Mouse (Mus musculus) spleen, adult 12 weeks (tissue): ENCODE data around the gene Fam69a.
"Not testable (repeated sequence)": the region's sequence is repeated elsewhere in the genome, so short reads cannot be mapped to it uniquely, and the experiment has no call there.

ENCODE experiments used
- DNase-seq: peaks from one replicate; pipeline ENCODE4 v3.0.0; 2022; ENCODE audit warnings: low spot score

The Fam69a gene

DNA sequence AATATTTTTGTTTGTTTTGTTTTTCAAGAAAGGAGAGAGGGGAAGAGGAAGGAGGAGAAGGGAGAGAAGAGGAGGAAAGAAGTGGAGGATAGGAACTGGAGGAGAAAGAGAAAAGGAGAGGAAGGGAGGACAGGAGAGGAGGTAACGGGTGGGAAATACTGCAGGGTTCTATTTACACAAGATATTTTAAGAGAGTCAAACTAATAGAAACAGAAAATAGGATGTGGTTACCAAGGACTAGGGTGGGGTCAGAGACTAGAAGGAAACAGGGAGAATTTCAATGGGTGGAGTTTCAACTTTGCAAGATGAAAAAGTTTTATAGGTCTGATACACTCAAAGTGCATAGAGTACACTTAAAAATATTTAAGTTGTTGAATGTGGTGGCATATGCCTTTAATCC lies 7.0 kb downstream of the Fam69a start:
- DNase-seq = no peak

DNA sequence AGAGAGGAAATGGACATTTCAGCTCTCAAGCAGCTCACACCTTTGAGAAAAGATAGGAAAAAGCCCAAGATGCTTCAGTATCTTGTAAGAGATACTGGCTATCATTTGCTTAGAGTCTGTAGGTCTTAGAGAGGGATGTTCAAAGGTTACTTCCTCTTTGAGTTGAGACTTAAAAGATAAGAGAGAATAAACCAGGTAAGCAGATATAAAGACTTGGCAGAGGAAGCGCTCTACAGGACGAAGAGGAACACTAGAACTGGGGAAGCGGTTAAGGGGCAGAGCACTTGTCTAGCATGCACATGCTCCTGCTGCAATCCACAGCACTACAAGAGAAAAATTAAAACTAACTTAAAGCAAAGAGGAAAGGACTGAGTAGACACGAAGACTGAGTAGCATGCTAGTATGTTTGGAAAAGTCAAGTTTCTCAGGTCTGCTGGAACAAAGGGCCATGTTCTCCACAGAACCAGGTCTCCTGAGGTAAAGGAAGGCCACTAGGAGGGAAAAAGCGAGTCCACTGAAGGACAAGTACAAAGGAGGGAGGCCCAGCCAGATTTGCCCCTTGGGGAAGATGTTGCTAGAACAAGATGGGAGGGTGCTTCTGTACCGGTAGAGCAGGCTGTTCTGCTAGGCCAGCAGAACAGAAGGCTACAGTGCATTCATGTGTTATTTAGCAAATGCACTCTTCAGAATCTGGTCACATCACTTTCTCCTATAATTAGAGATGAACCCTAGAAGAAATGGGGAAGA lies 8.4 kb downstream of the Fam69a start:
- DNase-seq = no peak

DNA sequence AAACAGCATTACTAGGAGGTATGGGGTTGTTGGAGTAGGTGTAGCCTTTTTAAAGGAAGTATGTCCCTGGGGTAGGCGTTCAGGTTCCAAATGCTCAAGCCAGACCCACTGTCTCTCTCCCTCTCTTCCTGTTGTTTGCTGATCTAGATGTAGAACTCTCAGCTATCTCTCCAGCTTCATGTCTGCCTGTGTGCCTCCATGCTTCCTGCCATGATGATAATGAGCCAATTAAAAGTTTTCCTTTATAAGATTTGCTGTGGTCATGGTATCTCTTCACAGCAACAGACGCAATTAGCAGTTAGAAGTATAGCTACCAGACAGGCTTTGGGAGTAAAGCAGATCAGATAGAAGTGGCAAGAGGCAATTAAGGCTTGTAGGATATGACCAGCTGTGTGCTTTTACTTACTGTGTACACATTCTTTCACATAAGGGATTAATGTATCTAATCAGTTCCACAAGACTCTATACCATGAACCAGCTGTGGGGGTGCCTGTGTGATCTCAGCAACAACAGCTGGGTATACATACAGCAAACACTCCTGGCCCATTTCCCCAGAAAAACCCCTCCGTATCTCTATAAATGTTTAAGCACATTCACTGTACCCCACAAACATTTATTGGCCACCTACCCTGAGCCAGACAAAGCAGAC lies 9.1 kb downstream of the Fam69a start:
- DNase-seq = no peak

DNA sequence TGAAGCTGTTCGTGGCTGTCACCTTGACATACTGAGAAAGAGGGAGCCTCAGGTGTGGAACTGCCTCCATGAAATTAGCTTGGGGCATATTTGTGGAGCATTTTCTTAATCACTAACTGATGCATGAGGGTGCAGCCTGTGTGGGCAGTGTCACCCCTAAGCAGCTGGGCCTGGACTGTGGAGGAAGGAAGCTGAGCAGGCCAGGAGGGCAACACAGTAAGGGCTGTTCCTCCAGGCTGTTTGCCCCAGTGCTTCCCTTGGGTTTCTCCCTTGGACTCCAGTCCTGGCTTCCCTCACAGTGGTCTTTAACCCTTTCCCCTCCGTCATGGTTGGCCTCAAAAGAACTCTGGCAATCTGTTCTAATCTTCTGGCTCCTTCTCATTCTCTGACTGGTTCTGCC lies 13.6 kb downstream of the Fam69a start:
- DNase-seq = no peak

DNA sequence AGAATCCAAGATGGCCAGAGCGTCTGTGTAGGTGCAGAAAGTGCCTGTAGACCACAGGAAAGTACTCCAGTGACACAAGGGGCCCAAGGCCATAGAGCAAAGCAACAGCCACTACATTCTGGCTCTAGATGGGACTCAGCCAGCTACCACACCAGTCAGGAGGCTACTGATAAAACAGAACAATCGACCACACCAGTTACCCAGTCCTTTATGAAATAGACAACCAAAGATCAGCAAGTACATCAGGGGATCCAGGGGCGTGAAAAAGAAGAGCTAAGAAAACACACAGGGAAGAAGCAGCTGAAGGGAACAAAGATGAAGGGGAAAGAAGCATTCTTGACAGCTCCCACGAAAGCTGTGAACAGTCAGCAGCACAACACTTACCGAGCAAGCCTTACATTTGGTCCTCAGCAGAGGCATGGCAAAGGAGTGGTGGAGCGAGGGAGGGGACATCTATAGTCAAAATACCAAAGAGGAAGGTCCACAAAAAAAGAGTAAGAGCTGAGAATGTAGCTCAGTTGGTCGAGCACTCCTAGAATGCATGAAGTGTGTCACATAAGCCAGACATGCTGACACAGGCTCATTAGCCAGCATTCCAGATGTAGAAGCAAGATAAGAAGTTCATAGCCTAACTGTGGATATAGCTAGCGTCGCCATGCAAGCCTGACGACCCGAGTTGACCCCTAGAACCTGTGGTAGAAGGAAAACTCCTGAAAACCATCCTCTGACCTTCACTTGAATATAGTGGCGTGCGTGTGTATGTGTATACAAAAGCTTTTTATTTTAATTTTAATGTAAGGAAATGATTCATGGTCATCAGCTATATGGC lies 14.2 kb downstream of the Fam69a start:
- no peak for DNase-seq

DNA sequence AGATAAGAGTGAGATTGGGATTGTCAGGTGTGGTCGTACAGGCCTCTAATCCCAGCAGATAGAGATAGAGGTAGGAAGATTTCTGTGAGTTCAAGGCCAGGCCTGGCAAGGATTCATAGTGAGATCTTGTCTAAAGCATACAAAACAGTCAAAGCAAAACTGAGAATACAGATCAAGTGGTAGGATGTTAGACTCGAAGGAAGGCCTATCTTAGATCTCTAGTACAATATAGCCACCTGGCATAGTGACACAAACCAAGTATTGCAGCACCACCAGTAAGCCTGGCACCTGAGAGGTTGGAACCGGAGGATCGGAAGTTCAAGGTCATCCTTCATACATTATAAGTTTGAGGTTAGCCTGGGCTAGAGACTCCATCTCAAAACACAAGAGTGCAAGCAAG lies 15.8 kb downstream of the Fam69a start:
- DNase-seq = no peak

DNA sequence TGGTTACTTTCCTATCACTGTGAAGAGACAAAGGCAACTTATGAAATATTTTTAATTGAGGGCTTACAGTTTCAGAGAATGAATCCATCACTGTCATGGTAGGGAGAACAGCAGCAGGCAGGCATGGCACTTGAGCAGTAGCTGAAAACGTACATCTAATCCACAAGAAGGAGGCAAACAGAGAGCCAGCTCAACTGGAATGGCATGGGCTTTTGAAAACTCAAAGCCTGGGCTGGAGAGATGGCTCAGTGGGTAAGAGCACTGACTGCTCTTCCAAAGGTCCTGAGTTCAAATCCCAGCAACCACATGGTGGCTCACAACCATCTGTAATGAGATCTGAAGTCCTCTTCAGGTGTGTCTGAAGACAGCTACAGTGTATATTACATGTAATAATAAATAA lies 17.1 kb downstream of the Fam69a start:
- DNase-seq = not testable (repeated sequence)

DNA sequence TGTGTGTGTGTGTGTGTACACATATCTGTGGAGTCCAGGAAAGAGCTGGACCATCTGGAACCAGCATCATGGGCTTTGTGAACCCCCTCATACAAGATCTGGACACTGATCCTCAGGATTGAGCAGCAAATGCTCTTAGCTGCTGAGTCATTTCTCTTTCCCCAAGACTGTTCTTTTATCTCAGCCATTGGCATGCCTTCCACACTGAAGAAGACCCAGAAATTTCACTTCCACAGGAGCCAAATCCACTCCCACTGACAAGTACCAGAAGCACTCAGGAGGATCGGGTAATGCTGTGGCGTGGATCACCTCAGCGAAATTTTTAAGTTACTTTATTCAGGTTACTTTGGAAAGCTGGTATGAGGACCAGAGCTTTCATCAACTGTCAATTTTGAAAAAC lies 18.8 kb downstream of the Fam69a start:
- DNase-seq = no peak

DNA sequence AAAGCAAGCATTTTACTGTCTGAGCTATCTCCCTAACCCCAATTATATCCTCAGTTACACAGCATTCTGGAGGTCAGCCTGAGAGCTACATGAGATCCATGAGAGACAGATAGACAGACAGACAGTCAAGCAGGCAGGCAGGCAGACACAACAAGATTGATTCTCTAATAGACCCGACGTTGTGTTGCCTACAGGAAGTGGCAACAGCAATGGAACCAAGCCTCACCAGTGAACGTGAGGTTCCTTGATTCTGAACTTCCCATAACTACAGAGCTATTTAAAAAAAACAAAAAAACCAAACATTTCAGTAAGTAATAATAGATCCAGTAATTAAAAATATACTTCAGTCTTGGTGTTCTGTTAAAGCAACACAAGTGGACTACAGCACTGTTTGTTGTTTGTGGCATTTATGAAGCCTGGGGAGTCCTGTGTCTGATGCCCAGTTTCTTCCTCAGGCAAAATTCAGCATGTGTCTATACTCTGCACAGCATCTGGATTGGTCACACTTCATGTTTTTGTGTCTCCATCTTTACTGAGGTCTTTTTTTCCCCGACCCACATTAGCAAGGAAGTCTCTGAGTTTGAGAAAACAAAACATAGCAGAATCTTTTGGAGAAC lies 19.9 kb downstream of the Fam69a start:
- DNase-seq = no peak

DNA sequence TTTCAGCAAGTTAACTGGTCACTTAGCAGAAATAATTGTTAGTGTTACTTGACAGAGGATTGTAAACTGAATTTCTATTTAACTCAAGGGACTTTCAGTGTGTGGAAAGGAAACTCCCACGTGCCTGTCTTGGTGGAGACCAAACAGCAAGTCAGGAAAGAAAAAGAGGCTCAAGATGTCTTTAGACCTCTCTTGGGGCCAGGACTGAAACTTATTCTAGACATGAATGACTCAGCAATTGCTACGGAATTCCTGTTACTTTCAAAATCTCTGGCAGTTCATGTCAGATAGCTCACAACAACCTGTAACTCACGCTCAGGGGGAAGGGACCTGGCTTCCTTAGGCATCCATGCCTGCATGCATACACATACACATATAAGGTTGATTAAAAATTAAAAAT lies 20.7 kb downstream of the Fam69a start:
- DNase-seq = no peak

DNA sequence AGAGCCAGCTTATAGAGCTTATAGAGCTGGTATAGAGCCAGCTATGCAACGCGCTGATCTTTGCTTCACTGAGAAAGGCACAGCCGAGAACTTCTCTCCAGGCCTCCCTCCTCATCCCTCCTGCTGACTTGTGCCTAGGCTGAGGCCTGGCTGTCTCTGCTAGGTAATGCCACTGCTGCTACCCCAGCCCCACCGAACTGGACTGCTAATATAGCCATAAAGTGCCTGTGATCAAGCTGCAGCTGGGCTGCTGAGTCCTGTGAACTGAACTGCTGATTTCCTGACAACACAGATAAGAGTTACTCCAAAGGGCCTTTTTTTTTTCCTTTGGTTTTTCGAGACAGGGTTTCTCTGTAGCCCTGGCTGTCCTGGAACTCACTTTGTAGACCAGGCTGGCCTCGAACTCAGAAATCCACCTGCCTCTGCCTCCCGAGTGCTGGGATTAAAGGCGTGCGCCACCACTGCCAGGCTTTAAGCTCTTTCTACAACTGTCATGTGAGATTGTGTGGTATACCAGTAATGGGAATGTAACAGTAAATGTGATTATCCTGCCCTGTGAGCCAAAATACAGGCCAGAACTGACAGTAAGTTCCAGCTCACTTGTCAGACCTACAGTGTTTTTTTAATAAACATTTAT lies 21.4 kb downstream of the Fam69a start:
- DNase-seq = no peak

DNA sequence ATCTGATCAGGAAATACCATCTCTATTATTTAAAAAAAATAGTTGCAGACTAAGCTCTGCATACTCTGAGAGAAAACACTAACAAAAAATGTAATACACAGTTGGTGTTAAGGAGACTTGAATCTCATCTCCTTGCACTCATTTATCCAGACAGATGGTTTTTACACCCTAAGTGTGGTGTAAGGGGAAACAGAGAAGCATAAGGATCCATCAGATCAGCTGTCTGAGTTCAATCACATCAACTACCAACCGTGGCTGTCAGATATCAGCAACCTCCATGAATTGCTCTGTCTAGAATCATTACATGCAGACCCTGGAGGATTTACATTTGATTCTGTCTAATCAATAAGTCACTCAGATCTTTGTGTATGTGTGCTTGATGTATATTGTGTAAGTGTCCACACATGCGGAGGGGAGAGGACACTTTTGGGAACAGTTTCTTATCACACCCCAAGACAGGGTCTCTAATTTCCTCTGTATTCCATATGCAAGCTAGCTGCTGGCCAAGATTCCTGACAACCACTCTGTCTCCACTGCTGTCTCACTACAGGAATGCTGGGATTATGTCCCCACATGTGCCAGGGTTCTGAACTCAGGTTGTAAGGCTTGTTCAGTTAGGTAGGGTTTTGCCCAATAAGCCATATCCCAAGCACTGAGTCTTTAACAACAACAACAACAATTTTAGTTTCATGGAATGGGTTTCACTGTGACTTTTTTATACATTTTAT lies 22.7 kb downstream of the Fam69a start:
- DNase-seq = no peak

DNA sequence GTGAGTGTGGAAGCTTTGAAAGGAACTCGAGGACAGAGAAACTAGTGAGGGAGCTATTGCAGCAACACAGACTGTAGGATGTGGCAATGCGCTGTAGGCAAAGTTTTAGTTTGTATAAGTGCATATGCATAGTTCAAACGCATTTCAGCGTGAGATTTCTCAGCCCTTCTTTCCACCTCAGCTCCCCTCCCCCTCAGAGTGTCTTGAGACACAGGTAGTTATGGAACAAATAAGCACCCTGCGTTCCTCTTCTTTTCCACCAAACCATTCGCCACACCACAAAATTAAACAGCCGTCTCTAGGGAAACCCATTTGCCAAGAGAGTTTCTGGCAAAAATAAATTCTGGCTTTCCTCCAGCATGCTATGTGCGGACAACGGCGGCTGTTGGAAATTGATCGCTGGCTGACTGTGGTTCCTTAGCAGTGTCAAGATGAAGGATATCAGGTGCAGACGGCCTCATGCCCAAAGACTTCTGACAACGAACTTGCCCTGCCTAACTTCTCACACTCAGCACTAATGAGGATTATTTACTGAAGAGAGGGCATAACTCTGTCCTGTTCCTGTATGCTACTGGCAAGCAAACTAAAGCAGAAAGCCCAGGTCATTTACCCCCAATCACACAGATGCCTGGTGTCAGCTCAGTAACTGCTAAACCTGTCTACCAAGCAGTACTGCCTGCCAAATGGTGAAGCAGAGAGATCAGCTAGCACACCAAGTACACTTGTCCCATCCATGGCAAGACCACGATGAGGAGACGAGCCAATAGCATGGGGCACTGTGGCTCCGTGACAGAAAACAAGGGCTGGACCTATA lies 25.2 kb downstream of the Fam69a start:
- no peak for DNase-seq

DNA sequence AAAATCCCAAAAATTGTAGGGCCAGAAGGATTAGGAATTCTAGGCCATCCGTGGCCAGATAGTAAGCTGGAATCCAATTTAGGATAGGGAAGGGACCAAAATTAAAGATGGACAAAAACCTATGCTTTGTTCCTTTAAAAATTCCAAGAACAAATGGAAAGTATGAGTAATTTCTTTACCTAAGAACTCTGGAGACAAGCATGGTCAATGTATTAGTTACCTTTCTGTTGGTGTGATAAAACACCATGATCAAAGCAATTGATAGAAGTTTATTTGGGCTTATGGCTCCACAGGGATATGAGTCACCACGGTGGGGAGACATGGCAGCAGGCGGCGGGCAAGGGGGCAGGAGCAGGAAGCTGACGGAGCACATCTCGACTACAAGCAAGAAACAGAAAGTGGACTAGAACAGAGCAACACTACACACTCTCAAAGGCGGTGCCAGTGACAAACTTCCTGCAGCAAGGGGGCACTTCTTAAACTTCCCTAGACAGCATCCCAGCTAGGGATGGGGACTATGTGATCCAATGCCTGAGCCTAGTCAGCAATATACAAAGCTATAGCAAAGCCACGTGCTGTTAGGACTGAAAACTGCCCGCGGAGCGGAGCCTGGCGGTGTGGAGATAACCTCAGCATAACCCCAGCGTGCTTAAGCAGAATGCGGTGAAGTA lies 26.2 kb downstream of the Fam69a start:
- peak; percentile 62 for DNase-seq

DNA sequence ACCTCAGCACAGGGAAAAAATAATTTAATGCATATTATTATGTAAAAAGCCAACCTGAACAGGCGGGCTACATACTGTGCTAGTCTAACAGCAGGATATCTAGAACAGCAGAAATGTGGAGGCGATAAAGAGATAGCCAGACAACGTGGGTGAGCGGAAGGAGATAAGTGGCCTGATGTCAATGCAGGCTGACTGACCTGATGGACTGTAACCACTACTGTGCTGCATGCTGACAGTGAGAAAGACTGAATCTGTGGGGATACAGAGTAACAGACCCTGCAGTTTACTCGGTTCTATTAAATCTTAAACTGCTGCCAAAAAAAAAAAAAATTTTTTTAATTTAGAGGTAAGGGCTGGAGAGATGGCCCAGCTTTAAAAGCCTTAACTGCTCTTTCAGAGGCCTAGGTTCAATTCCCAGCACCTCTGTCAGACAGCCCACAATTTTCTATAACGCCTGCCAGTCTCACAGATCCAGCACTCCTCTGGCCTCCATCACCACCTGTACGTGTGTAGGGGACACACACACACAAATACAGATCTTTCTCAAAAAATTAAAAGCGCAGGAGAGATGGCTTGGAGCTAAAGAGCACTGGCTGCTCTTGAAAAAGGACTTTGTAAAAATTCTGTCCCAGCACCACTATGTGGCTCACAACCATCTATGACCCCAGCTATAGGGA lies 27.1 kb downstream of the Fam69a start:
- DNase-seq = no peak

DNA sequence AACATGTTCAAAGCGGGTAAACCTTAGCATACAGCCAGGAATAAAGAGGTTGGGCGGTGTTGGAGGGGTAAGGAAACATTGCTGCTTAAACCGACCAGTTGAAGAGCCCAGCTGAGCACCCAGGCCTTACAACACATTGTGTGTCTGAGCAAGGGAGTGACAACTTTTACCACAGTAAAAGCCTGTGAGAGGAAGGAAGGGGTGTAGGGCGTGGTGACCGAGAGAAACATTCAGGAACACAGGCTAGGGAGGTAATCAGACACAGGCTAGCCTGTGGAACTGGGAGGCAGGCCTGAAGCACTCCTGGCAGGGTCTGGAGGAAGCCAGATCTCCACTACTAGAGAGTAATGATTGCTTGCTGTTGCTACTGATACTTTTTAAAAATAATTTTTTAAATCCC lies 36.2 kb downstream of the Fam69a start:
- DNase-seq = no peak

DNA sequence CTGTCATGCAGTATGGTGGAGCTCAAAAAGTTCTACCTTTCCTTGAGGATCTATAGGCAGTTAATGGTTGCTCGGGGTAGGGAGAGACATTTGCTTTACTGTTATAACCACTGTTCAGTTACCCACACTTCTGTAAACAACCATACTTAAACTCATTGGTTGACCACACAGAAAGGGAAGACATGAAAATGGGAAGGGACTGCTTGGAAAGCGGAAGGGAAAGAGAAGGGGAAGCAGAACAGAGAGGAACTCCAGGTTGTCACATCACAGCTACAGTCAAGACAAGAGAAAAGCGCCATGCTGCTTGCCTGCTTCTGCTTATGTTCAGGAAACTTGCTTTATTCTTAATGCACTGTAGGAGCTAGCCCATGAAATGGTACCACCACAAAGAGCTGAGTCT lies 37.3 kb downstream of the Fam69a start:
- no peak for DNase-seq

DNA sequence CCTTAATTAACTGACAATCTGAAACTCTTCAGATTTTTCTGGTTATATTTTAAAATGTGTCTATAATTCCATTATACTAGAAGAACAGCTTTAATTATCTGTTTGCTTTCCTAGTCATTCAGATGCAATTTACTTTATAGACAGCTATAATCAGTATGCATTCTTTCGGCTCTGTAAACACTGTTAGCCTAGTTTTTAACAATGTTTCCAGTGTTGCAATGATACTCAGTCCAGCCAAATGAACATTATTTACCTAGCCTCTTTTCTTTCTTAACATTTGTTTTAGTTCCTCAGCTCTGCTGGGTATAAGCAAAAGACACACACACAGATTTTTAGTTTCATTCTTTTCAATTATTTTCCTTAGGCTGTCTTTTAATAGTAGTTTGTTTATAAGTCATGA lies 38.0 kb downstream of the Fam69a start:
- DNase-seq = no peak

DNA sequence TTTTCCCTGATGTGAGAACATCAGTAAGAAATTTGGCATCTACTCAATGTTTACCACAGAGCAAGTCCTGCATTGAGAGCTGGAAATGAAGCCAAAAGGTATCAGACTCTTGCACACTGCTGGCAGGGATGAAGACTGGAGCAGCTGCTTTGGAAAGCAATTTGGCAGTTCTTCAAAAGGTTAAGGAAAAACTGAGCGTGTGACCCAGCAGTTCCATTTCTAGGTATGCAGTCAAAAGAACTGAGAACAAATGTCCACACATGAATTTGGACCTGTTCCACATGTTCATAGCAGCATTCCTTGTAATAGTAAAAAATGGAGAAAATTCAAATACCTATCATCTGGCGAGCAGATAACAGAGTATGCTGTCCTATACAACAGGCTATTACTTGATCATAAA lies 39.3 kb downstream of the Fam69a start:
- no peak for DNase-seq
